Mouse (Mus musculus) myocyte (in vitro differentiated cells): ENCODE measurements at regions not wholly inside any gene's neighbourhood (a gene's known extent, or its start where the extent isn't known, plus 50 kb on each side); places are given as distances from the start of the nearest gene placed in this dataset.
A peak's percentile ranks its signal among the peaks of the same experiment; 100 is the strongest.

Source experiments
- H3K27me3 ChIP-seq: one replicate; pipeline ENCODE4 v1.6.1; 2011; ENCODE audit not compliant: control insufficient read depth, insufficient read depth, insufficient read length
- H3K36me3 ChIP-seq: one replicate; pipeline ENCODE4 v1.6.1; 2011; ENCODE audit not compliant: control insufficient read depth, insufficient read depth
- H3K4me2 ChIP-seq: one replicate; pipeline ENCODE4 v1.6.1; 2011; ENCODE audit warnings: low read depth, control low read depth
- H3K4me3 ChIP-seq: one replicate; pipeline ENCODE4 v1.5.1; 2011; ENCODE audit warnings: mild to moderate bottlenecking, control low read depth, moderate library complexity
- H3K79me2 ChIP-seq: one replicate; pipeline ENCODE4 v1.6.1; 2011; ENCODE audit not compliant: control insufficient read depth, insufficient read depth
- H3ac ChIP-seq: one replicate; pipeline ENCODE4 v1.6.1; 2011; ENCODE audit not compliant: control insufficient read depth, insufficient read length
- CEBPB ChIP-seq: IDR thresholded peaks from 2 replicates; pipeline ENCODE4 v1.6.1; 2011; ENCODE audit warnings: mild to moderate bottlenecking, moderate library complexity; ENCODE audit not compliant: poor library complexity, insufficient read depth, severe bottlenecking
- E2F4 ChIP-seq: IDR thresholded peaks from one replicate; pipeline ENCODE4 v1.6.1; 2011; ENCODE audit warnings: mild to moderate bottlenecking, control low read depth, moderate library complexity; ENCODE audit not compliant: insufficient read depth
- MAX ChIP-seq: IDR thresholded peaks from one replicate; pipeline ENCODE4 v1.6.1; 2011; ENCODE audit warnings: low read depth, mild to moderate bottlenecking, control low read depth
- MYOD1 ChIP-seq, 3 experiments: IDR thresholded peaks; one replicate each; pipeline ENCODE4 v1.6.1; 2011; ENCODE audit warnings: control low read depth in 2 of 3, low read depth in 2 of 3, mild to moderate bottlenecking in 2 of 3, moderate library complexity in 1 of 3; ENCODE audit not compliant: insufficient read length in 2 of 3, control insufficient read depth in 1 of 3
- MYOG ChIP-seq, 3 experiments: IDR thresholded peaks; one replicate each; pipeline ENCODE4 v1.6.1; 2011; ENCODE audit warnings: control low read depth in 2 of 3, low read depth in 2 of 3, mild to moderate bottlenecking in 2 of 3; ENCODE audit not compliant: insufficient read length in 2 of 3, control insufficient read depth in 1 of 3, insufficient read depth in 1 of 3
- POLR2A ChIP-seq: IDR thresholded peaks from one replicate; pipeline ENCODE4 v1.6.1; 2011; ENCODE audit warnings: low read depth, mild to moderate bottlenecking, control low read depth, moderate library complexity; ENCODE audit not compliant: insufficient read length
- POLR2AphosphoS2 ChIP-seq: IDR thresholded peaks from one replicate; pipeline ENCODE4 v1.6.1; 2011; ENCODE audit warnings: low read depth, control low read depth; ENCODE audit not compliant: insufficient read length
- REST ChIP-seq: IDR thresholded peaks from one replicate; pipeline ENCODE4 v1.6.1; 2011; ENCODE audit warnings: mild to moderate bottlenecking, control low read depth, moderate library complexity; ENCODE audit not compliant: insufficient read depth, insufficient read length
- SRF ChIP-seq: IDR thresholded peaks from one replicate; pipeline ENCODE4 v1.6.1; 2011; ENCODE audit warnings: low read depth; ENCODE audit not compliant: control insufficient read depth, insufficient read length
- TCF12 ChIP-seq: IDR thresholded peaks from one replicate; pipeline ENCODE4 v1.6.1; 2011; ENCODE audit warnings: mild to moderate bottlenecking, control low read depth; ENCODE audit not compliant: poor library complexity, insufficient read depth, severe bottlenecking
- TCF3 ChIP-seq: IDR thresholded peaks from one replicate; pipeline ENCODE4 v1.6.1; 2011; ENCODE audit warnings: low read depth, control low read depth; ENCODE audit not compliant: insufficient read length
- USF1 ChIP-seq: IDR thresholded peaks from one replicate; pipeline ENCODE4 v1.6.1; 2011; ENCODE audit warnings: low read depth, mild to moderate bottlenecking, control low read depth, moderate library complexity

GRCm38 (mm10) chr5:120281840-120282565 lies 149.5 kb upstream of the Lhx5 start:
- H3K79me2 ChIP-seq, result no peaks in the 10 kb centered on the region
- H3K4me3 ChIP-seq, result no peak overlapping the region
- H3ac ChIP-seq, result no peak overlapping the region
- TF ChIP-seq TCF3 (no peak), MYOG (IDR thresholded peaks at IDR 0.05; ENCODE audit: control insufficient read depth in 1 of 3, insufficient read depth in 1 of 3, insufficient read length in 2 of 3, low read depth in 2 of 3) (no peak), POLR2A (no peak), CEBPB (no peak), E2F4 (no peak), TCF12 (no peak), SRF (no peak), POLR2AphosphoS2 (no peak), USF1 (no peak), REST (no peak), MAX (no peak), MYOD1 (IDR thresholded peaks at IDR 0.05; ENCODE audit: control insufficient read depth in 1 of 3, insufficient read length in 2 of 3, low read depth in 2 of 3) (no peak)
- H3K36me3 ChIP-seq, result no peaks in the 10 kb centered on the region
- peaks cover 39% of the 10 kb centered on the region for H3K27me3 ChIP-seq
- H3K4me2 ChIP-seq, result no peak overlapping the region

DNA sequence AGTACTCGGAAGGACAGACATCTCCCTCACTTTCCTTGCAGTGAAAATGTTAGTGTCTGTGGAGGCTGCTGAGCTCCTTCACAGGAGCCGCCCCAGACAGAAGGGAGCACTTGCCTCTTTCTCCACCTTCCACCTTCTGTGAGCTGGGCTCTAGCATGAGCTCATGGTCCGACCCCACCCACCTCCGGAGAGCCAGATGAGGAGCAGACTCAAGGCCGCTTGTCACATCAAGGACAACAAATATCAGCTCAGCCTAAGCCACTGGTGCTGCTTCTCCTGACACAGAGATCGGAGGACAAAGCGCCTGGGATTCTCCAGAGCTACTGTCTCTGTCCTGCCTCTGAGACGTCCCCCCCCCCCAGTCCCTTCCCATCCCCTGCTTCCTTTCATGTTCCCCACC lies 146.9 kb upstream of the Lhx5 start:
- Histone ChIP-seq H3K4me2 (no peak overlapping the region), H3K4me3 (no peak overlapping the region), H3K36me3 (no peaks in the 10 kb centered on the region), H3ac (no peak overlapping the region), H3K27me3 (peaks cover 31% of the 10 kb centered on the region), H3K79me2 (no peaks in the 10 kb centered on the region)
- TF ChIP-seq E2F4, result no peak
- TF ChIP-seq CEBPB, result no peak
- no peak for TF ChIP-seq MAX
- TF ChIP-seq USF1, result no peak
- TF ChIP-seq POLR2AphosphoS2, result no peak
- TF ChIP-seq MYOD1 (IDR thresholded peaks at IDR 0.05; ENCODE audit: control insufficient read depth in 1 of 3, insufficient read length in 2 of 3, low read depth in 2 of 3), result no peak
- no peak for TF ChIP-seq TCF12
- no peak for TF ChIP-seq POLR2A
- no peak for TF ChIP-seq MYOG (IDR thresholded peaks at IDR 0.05; ENCODE audit: control insufficient read depth in 1 of 3, insufficient read depth in 1 of 3, insufficient read length in 2 of 3, low read depth in 2 of 3)
- TF ChIP-seq REST, result no peak
- no peak for TF ChIP-seq TCF3
- TF ChIP-seq SRF, result no peak

GRCm38 (mm10) chr5:120285036-120285435 lies 146.5 kb upstream of the Lhx5 start:
- Histone ChIP-seq H3K4me3 (no peak overlapping the region), H3ac (no peak overlapping the region), H3K36me3 (no peaks in the 10 kb centered on the region), H3K4me2 (no peak overlapping the region), H3K27me3 (peaks cover 27% of the 10 kb centered on the region), H3K79me2 (no peaks in the 10 kb centered on the region)
- TF ChIP-seq E2F4 (no peak), TCF3 (no peak), POLR2AphosphoS2 (no peak), REST (no peak), USF1 (no peak), SRF (no peak), POLR2A (no peak), MAX (no peak), MYOD1 (IDR thresholded peaks at IDR 0.05; ENCODE audit: control insufficient read depth in 1 of 3, insufficient read length in 2 of 3, low read depth in 2 of 3) (no peak), CEBPB (no peak), MYOG (IDR thresholded peaks at IDR 0.05; ENCODE audit: control insufficient read depth in 1 of 3, insufficient read depth in 1 of 3, insufficient read length in 2 of 3, low read depth in 2 of 3) (no peak)

DNA sequence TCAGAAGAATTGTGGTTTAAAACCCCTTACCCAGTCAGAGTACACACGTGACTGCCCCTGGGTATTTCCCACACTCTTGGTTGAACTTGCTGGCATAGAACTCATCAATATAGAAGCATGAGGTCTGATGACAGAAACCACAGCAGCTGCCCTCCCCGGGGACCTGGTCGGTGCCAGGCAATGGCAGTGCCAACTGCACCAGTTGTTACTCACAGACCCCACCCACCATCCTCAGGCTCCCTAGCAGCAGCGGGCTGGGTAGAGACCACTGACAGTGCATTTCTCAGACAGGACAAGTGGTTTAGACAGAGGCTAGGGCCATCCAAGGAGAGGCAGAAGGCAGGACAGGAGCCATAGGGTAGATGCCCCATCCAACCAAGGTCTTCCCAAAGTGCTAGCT lies 144.7 kb upstream of the Lhx5 start:
- Histone ChIP-seq H3ac (no peak overlapping the region), H3K4me2 (no peak overlapping the region), H3K4me3 (no peak overlapping the region), H3K79me2 (no peaks in the 10 kb centered on the region), H3K27me3 (peaks cover 14% of the 10 kb centered on the region), H3K36me3 (no peaks in the 10 kb centered on the region)
- TF ChIP-seq MAX (no peak), REST (no peak), USF1 (no peak), TCF3 (peak; percentile 75), MYOG (IDR thresholded peaks at IDR 0.05; ENCODE audit: control insufficient read depth in 1 of 3, insufficient read depth in 1 of 3, insufficient read length in 2 of 3, low read depth in 2 of 3) (peak in 2 of 3 experiments; percentile 81 to 88), TCF12 (no peak), E2F4 (no peak), MYOD1 (IDR thresholded peaks at IDR 0.05; ENCODE audit: control insufficient read depth in 1 of 3, insufficient read length in 2 of 3, low read depth in 2 of 3) (peak in 2 of 3 experiments; percentile 59 to 80)
